Mouse (Mus musculus): Measurements from ENCODE around the gene Olfr746. TPM values are rescaled to one million over a fixed set of nuclear protein-coding genes. Genes with fewer than 3 reads are reported as not detected.

Gene Olfr746
- not detected in 2 replicates for polyA plus RNA-seq (2015; fragmentation: Nextera tagmentation; extraction: Ambion mirVana)

DNA sequence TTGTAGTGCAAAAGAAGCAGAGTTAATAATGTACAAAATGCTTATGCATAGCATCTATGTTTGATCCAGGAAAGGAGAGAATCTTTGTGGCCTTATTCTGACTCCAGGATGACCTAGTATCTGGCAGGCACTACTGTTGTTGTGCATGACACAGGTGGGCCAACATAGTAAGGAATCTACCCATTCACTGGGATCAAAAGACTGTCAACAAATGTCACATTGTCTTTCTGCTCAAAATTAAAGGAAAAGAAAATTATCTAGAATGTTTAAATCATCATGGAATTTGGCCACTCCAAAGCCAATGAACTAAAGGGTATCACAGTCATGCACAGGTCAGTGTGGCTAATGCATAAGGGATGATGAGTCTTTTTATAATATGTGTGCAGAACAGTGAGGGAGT lies at the start of gene Olfr746:
TSS of gene Olfr746 (plus strand) at position 301 of the 400 bp plus-strand sequence.
- Histone ChIP-seq H3K4me2 (no peak within 1 kb of the TSS), H3K27me3 (no peaks in the 10 kb centered on the region), H3K9ac (no peak within 1 kb of the TSS), H3K27ac (no peak within 1 kb of the TSS), H3K36me3 (no peaks in the 10 kb centered on the region), H3K9me3 (no peaks in the 10 kb centered on the region), H3K4me3 (no peak within 1 kb of the TSS), H3K4me1 (no peaks in the 10 kb centered on the region)
- ATAC-seq (ENCODE audit: borderline replicate concordance, extremely low read depth, low FRiP score, low TSS enrichment): no peak

DNA sequence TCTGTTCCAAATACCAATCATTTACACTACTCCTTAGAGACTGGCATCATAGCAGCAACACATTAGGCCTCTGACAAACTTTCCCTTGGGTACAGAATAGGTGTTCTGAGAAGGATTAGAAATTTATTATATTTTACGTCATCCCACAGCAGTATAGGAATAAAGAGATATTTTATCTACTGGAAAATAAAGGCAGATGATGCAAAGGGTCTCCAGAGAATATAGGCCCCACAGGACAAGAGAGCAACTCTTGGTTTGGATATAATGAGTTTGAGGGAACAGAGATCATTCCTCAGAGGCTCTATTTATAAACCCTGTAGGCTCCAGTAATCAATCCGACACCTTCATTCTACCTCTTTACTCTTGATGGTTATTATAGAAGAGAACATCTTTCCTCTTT lies 32.3 kb upstream of the Olfr746 start, which contains the start of gene Olfr744:
TSS of gene Olfr744 (plus strand) at position 301 of the 400 bp plus-strand sequence.
- Histone ChIP-seq H3K27ac (no peak within 1 kb of the TSS), H3K4me3 (no peak within 1 kb of the TSS), H3K9ac (no peak within 1 kb of the TSS), H3K27me3 (no peaks in the 10 kb centered on the region), H3K4me1 (no peaks in the 10 kb centered on the region), H3K36me3 (no peaks in the 10 kb centered on the region), H3K4me2 (no peak within 1 kb of the TSS), H3K9me3 (no peaks in the 10 kb centered on the region)
- no peak for ATAC-seq (ENCODE audit: borderline replicate concordance, extremely low read depth, low FRiP score, low TSS enrichment)
- 81% methylated on average over 2 of the region's 2 CpGs for WGBS

DNA sequence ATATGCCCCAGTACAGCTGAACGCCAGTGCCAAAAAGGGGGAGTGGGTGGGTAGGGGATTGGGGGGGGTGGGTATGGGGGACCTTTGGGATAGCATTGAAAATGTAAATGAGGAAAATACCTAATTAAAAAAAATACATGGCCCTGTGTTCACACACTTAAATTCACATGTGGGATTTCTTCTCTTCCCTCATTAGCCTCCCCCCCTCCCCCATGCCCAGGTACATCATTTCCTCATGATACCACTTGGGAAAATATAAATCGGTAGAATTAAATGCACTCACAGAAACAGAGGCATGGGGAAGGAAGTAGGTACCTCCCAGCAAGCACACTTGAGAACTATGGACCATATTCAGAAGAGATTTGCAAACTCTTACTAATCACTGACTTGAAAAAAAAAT lies 7.8 kb upstream of the Olfr746 start, which contains the start of gene Olfr745:
TSS of gene Olfr745 (plus strand) at position 301 of the 400 bp plus-strand sequence.
- Histone ChIP-seq H3K4me1 (no peaks in the 10 kb centered on the region), H3K4me2 (no peak within 1 kb of the TSS), H3K27ac (no peak within 1 kb of the TSS), H3K36me3 (no peaks in the 10 kb centered on the region), H3K27me3 (no peaks in the 10 kb centered on the region), H3K4me3 (no peak within 1 kb of the TSS), H3K9ac (no peak within 1 kb of the TSS), H3K9me3 (no peaks in the 10 kb centered on the region)
- WGBS: 79% methylated on average over 2 of the region's 2 CpGs
- ATAC-seq (ENCODE audit: borderline replicate concordance, extremely low read depth, low FRiP score, low TSS enrichment): no peak

DNA sequence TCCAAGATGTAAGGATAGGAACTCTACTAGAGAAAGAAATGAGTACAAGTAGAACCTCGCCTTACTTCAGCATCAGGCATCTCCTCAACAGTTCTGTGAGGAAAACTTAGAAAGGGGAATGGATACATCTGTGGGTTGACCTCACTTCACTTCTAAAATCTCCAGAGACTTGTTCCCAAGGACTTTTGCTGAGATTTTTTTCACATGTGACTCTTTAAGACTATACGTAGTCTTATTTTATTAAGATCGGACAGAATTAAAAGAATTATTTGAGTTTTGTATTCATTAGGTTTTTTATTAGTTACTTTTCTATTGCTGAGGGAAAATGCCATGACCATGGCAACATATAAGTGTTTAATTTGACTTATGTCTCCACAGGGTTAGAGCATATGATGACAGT lies 46.2 kb downstream of the Olfr746 start, which contains the start of gene Olfr747:
TSS of gene Olfr747 (minus strand) at position 101 of the 400 bp plus-strand sequence.
- Histone ChIP-seq H3K36me3 (no peaks in the 10 kb centered on the region), H3K9me3 (no peaks in the 10 kb centered on the region), H3K4me2 (no peak within 1 kb of the TSS), H3K27ac (no peak within 1 kb of the TSS), H3K4me3 (no peak within 1 kb of the TSS), H3K9ac (no peak within 1 kb of the TSS), H3K4me1 (no peaks in the 10 kb centered on the region), H3K27me3 (no peaks in the 10 kb centered on the region)
- 89% methylated on average over 3 of the region's 3 CpGs for WGBS
- no peak for ATAC-seq (ENCODE audit: borderline replicate concordance, extremely low read depth, low FRiP score, low TSS enrichment)

Other genes with a start within 250 kb of the Olfr746 start
- gene Olfr738, start 239.5 kb upstream of the Olfr746 start, polyA plus RNA-seq (2015; fragmentation: Nextera tagmentation; extraction: Ambion mirVana): not detected in 2 replicates
- not detected in 2 replicates for gene Olfr739, start 228.5 kb upstream of the Olfr746 start, polyA plus RNA-seq (2015; fragmentation: Nextera tagmentation; extraction: Ambion mirVana)
- gene Olfr740, start 201.5 kb upstream of the Olfr746 start, polyA plus RNA-seq (2015; fragmentation: Nextera tagmentation; extraction: Ambion mirVana): not detected in 2 replicates
- gene Olfr741, start 174.3 kb upstream of the Olfr746 start, polyA plus RNA-seq (2015; fragmentation: Nextera tagmentation; extraction: Ambion mirVana): not detected in 2 replicates
- not detected in 2 replicates for gene Olfr742, start 143.5 kb upstream of the Olfr746 start, polyA plus RNA-seq (2015; fragmentation: Nextera tagmentation; extraction: Ambion mirVana)
- gene Olfr743, start 125.2 kb upstream of the Olfr746 start, polyA plus RNA-seq (2015; fragmentation: Nextera tagmentation; extraction: Ambion mirVana): not detected in 2 replicates
- not detected in 2 replicates for gene Olfr744, start 32.2 kb upstream of the Olfr746 start, polyA plus RNA-seq (2015; fragmentation: Nextera tagmentation; extraction: Ambion mirVana)
- gene Olfr745, start 7.7 kb upstream of the Olfr746 start, polyA plus RNA-seq (2015; fragmentation: Nextera tagmentation; extraction: Ambion mirVana): not detected in 2 replicates
- not detected in 2 replicates for gene Olfr747, start 46.1 kb downstream of the Olfr746 start, polyA plus RNA-seq (2015; fragmentation: Nextera tagmentation; extraction: Ambion mirVana)
- gene Olfr748, start 60.3 kb downstream of the Olfr746 start, polyA plus RNA-seq (2015; fragmentation: Nextera tagmentation; extraction: Ambion mirVana): not detected in 2 replicates
- gene Olfr749, start 98.0 kb downstream of the Olfr746 start, polyA plus RNA-seq (2015; fragmentation: Nextera tagmentation; extraction: Ambion mirVana): not detected in 2 replicates
- 69.0 and 74.1 TPM in 2 replicates for gene Ttc5, start 138.4 kb downstream of the Olfr746 start, polyA plus RNA-seq (2015; fragmentation: Nextera tagmentation; extraction: Ambion mirVana)
- gene Ccnb1ip1, start 160.6 kb downstream of the Olfr746 start, polyA plus RNA-seq (2015; fragmentation: Nextera tagmentation; extraction: Ambion mirVana): not detected in 2 replicates
- 60.8 and 61.2 TPM in 2 replicates for gene Parp2, start 160.8 kb downstream of the Olfr746 start, polyA plus RNA-seq (2015; fragmentation: Nextera tagmentation; extraction: Ambion mirVana)
- 5.3 and 6.2 TPM in 2 replicates for gene Tep1, start 223.5 kb downstream of the Olfr746 start, polyA plus RNA-seq (2015; fragmentation: Nextera tagmentation; extraction: Ambion mirVana)

Measured in lung, embryonic 15.5 days (tissue).